Mouse (Mus musculus): ENCODE data around the gene Gpr25.
A peak's percentile ranks its signal among the peaks of the same experiment; 100 is the strongest.

The Gpr25 gene

GRCm38 (mm10) chr1:136260635-136261238, at the start of gene Gpr25:
Gene Gpr25, minus strand, starts transcription at chr1:136260873.
- DNase-seq (ENCODE audit: low spot score), result no peak

DNA sequence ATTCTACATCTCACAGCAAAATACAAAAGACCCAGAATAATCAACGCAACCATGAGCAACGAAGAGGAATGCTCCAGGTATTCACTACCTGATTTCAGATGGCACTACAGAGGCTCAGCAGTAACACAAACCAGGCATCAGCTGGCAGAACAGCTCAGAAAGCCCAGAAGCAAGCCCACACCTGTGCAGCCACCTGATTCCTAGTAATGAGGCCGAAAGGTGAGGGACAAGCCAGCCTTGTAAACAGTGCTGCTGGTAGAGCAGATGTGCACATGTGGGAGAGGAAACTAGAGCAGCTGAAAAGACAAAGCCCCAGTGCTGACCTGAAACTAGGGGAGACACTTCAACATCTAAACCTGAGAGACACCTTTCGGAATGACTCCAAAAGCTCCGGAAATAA, 48.5 kb upstream of the Gpr25 start:
- DNase-seq (ENCODE audit: low spot score), result no peak

DNA sequence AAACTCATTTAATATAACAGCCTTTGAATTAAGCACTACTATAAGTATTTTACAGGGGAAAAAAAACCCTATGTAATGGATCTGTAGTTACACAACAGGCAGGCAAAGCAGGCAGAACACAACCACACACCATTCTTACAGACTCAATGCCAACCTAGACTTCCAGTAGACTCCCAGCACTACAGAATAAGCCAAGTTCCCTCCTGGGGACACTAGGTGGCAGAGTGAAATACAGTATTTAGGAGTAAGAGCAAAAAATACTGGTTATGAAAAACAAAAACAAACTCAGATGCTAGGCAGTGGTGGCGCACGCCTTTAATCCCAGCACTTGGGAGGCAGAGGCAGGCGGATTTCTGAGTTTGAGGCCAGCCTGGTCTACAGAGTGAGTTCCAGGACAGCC, 45.8 kb upstream of the Gpr25 start:
- DNase-seq (ENCODE audit: low spot score), result no peak

GRCm38 (mm10) chr1:136293961-136294360, 33.3 kb upstream of the Gpr25 start:
- no peak for DNase-seq (ENCODE audit: low spot score)

- DNase-seq (ENCODE audit: low spot score), result no peak
Measured at GRCm38 (mm10) chr1:136289803-136290202, 29.1 kb upstream of the Gpr25 start.

DNA sequence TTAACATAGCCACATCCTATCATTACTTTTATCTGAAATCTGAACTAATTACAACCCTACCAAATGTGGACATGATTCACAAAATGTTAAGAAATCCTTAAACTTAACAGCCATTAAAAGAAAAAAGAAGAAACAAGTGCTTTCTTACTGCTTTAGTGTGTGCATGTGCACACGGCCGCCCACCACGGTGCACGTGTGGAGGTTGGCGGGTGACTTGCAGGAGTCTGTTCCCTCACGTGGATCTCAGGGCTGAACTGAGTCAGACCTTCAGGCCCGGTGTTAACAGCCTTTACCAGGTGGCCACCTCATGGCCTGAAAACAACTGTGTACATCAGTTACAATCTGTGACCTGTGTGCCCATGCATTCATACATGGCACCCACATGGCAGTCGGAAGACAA, 16.7 kb upstream of the Gpr25 start:
- no peak for DNase-seq (ENCODE audit: low spot score)

DNA sequence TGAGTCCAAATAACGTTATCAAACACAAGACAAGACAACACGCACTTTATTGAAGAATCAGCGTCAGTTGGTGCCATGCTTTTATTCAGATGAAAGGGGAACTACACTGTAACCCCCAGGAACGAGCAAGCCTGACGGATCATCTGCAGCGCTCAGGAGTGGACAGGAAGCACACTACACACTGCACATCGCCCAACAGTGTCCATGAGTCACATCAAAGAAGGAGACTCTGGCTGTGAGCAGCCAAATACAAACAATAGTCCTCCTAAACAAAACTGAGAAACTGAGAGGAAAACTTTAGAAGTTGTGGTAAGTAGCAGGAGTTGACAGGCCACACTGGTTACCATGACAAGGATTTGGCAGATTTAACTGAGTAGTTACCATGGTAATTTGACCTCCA, 7.6 kb upstream of the Gpr25 start:
- no peak for DNase-seq (ENCODE audit: low spot score)

DNA sequence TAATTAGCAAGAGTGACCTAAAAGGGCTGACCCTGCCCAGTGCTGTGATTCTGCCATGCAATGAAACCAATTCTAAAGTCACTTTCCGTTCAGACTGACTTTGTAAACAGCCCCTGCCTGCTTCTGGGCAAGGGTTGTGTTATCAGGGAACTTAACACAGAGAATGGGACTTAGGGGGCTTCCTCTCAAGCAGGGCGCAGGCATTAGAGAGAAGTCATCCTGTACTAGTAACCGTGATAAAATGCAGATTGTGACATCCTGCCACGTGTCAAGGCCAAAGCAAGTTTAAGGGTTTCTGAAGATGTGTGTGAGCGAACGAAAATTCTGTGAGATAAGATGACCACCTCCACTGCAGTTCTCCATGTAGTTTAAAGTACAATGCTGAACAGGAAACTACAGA, 5.5 kb upstream of the Gpr25 start:
- no peak for DNase-seq (ENCODE audit: low spot score)

GRCm38 (mm10) chr1:136263355-136263754, 2.7 kb upstream of the Gpr25 start:
- DNase-seq (ENCODE audit: low spot score), result no peak

- DNase-seq (ENCODE audit: low spot score), result peak; percentile 54
Measured at GRCm38 (mm10) chr1:136259893-136260634, 609 bp downstream of the Gpr25 start.

GRCm38 (mm10) chr1:136259543-136259892, 1.2 kb downstream of the Gpr25 start:
- no peak for DNase-seq (ENCODE audit: low spot score)

DNA sequence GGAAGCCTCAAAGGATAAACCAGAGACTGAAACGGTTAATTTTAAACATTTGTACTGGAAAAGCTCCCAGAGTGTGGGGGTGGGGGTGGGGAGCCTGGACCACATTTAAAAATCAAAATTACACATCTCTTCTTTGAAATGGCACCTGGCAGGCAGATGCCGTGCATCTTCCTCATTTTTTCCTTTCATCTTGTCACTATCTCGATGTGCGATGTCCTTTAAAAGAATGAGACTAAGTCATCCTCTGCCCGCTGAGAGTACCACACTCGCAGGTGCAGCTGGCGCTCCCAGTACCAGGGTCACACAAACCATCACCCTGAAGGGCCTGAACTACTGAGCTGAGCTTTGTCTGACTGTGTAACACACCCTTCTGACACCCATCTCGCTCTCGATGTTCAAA, 2.2 kb downstream of the Gpr25 start:
- no peak for DNase-seq (ENCODE audit: low spot score)

- no peak for DNase-seq (ENCODE audit: low spot score)
Measured at GRCm38 (mm10) chr1:136255657-136256056, 5.0 kb downstream of the Gpr25 start.

- no peak for DNase-seq (ENCODE audit: low spot score)
Measured at GRCm38 (mm10) chr1:136255174-136255573, 5.5 kb downstream of the Gpr25 start.

GRCm38 (mm10) chr1:136254503-136255065, 6.1 kb downstream of the Gpr25 start:
- DNase-seq (ENCODE audit: low spot score), result no peak

- DNase-seq (ENCODE audit: low spot score), result no peak
Measured at GRCm38 (mm10) chr1:136253472-136253871, 7.2 kb downstream of the Gpr25 start.

GRCm38 (mm10) chr1:136249662-136250061, 11.0 kb downstream of the Gpr25 start:
- DNase-seq (ENCODE audit: low spot score), result no peak

DNA sequence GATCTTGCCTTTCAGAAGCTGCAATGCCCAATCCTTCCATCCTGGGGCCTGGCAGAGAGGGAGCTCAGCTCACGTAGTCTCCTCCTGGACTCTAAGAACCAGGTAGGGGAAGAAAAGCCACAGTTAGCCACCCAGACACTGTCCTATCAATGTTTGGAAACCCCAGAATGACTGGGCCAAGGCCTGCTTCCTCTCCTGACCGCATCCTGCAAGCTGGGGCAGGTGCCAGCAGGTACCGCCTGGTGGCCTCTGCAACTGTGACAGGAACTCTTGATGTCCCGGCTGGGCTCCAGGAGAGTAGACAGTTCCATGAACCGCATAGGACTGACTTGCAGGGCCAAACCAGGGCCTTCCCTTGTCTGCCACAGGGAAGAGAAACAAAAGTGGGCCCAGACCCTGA, 13.3 kb downstream of the Gpr25 start:
- DNase-seq (ENCODE audit: low spot score), result no peak

GRCm38 (mm10) chr1:136244469-136244868, 16.2 kb downstream of the Gpr25 start:
- no peak for DNase-seq (ENCODE audit: low spot score)

- no peak for DNase-seq (ENCODE audit: low spot score)
Measured at GRCm38 (mm10) chr1:136241801-136242200, 18.9 kb downstream of the Gpr25 start.

GRCm38 (mm10) chr1:136238495-136238894, 22.2 kb downstream of the Gpr25 start:
- no peak for DNase-seq (ENCODE audit: low spot score)

DNA sequence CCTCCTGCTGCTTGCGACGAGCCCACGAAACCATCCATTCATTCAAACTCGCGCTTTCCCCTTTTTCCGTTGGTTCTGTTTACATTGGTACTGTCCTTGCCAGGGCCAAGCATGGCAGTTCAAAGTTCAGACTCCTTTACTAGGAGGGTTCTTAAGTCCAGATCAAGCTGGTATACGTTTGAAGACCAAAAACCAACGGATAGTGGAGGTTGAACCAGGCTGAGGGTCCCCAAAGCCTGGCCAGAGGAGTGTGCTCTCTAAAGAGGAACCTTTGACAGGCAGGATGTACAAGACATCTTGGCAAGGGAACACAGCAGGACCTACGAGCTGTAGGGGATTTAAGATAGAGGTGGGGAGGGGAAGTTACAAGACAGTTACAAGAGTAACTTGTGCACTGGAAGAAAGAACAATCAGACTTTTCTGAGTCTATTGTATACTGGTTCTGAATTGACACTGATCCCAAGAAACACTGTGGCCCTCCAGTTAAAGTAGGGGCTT, 26.0 kb downstream of the Gpr25 start:
- DNase-seq (ENCODE audit: low spot score), result no peak

DNA sequence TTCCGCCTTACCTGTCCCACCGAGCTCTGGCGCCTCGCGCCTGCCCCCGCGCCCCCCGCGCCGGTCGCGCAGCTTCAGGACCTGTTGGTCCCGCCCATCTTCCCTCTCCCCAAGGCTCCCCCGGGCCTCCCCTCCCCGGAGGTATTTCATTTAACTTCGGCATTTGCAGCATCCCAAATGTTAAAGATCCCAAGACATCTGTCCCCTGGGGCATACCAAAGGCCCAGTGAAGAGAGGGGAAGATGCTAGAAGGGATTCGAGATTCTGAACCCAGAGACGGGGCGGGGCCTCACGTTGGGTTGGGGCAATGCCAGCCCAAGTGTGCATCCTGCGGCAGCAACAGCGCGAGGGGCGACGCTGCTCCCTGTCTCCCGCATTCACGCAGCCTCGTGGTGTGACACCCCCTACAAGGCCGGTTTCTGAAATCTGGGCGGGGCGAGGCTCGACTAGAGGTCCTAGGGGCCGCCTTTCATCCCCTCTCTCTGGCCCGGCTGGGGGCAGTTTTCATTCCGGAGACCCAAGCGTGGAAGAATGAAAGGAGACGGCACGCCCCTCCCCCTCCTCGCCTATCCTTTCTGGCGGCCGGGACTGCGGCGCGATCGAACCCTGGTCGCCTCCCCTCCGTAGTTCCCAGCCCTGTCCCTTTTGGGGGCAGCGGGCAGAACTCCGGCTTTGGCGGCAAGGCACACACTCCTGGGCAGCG, 26.6 kb downstream of the Gpr25 start, which contains the start of gene Inava:
Gene Inava, minus strand, starts transcription at position 373 of the 703 bp plus-strand sequence.
- no peak for DNase-seq (ENCODE audit: low spot score)

All from left cerebral cortex, adult 11 months (tissue).